Mouse (Mus musculus) intestine, embryonic 16.5 days (tissue): Measurements from ENCODE around the gene Arl10. TPM values are rescaled to one million over a fixed set of nuclear protein-coding genes. Genes with fewer than 3 reads are reported as not detected.

Experiments
- ATAC-seq: fragments of 200-750 bp; cut with Nextera tagmentation; 2 replicates; pipeline ENCODE4 v1.8.0; 2017; ENCODE audit warnings: moderate TSS enrichment, moderate library complexity
- H3K27ac ChIP-seq: fragments of 300-500 bp; sonication (generic); 2 replicates; pipeline ENCODE4 v1.5.1; 2014; ENCODE audit warnings: mild to moderate bottlenecking, low read length
- H3K27me3 ChIP-seq: fragments of 300-500 bp; sonication (generic); replicated peaks from 2 replicates; pipeline ENCODE4 v1.6.1; 2014; ENCODE audit warnings: low read length, control low read depth, mixed read lengths; ENCODE audit not compliant: control insufficient read depth, insufficient read depth
- H3K36me3 ChIP-seq: fragments of 300-500 bp; sonication (generic); 2 replicates; pipeline ENCODE4 v1.6.1; 2014; ENCODE audit warnings: low read length, control low read depth; ENCODE audit not compliant: control insufficient read depth, insufficient read depth
- H3K4me1 ChIP-seq: fragments of 300-500 bp; sonication (generic); 2 replicates; pipeline ENCODE4 v1.6.1; 2014; ENCODE audit warnings: low read length, control low read depth, mixed read lengths; ENCODE audit not compliant: control insufficient read depth, insufficient read depth
- H3K4me2 ChIP-seq: fragments of 300-500 bp; sonication (generic); 2 replicates; pipeline ENCODE4 v1.6.1; 2014; ENCODE audit warnings: low read depth, low read length, control low read depth
- H3K4me3 ChIP-seq: fragments of 300-500 bp; sonication (generic); 2 replicates; pipeline ENCODE4 v1.5.1; 2014; ENCODE audit warnings: mild to moderate bottlenecking, low read length
- H3K9ac ChIP-seq: fragments of 300-500 bp; sonication (generic); 2 replicates; pipeline ENCODE4 v1.6.1; 2014; ENCODE audit warnings: low read depth, low read length
- H3K9me3 ChIP-seq: fragments of 300-500 bp; sonication (generic); 2 replicates; pipeline ENCODE4 v1.6.1; 2016; ENCODE audit warnings: low read length, control low read depth; ENCODE audit not compliant: control insufficient read depth
- WGBS: fragments of 180-500 bp; shearing (Covaris S2); extraction: QIAGEN DNeasy Blood & Tissue Kit; methylation state at CpG from one replicate; pipeline ENCODE4 v1.1.7; 2014; 5-methylcytosine and 5-hydroxymethylcytosine counted together
- polyA plus RNA-seq: library from polyadenylated mRNA; unstranded; fragments of >200 nt; fragmentation: Nextera tagmentation; extraction: Ambion mirVana; gene quantifications from 2 replicates; pipeline ENCODE4 v1.2.1, GENCODE M21; 2015

The Arl10 gene
- polyA plus RNA-seq, 1 experiment from 2014 or later, result 21.5 TPM

DNA sequence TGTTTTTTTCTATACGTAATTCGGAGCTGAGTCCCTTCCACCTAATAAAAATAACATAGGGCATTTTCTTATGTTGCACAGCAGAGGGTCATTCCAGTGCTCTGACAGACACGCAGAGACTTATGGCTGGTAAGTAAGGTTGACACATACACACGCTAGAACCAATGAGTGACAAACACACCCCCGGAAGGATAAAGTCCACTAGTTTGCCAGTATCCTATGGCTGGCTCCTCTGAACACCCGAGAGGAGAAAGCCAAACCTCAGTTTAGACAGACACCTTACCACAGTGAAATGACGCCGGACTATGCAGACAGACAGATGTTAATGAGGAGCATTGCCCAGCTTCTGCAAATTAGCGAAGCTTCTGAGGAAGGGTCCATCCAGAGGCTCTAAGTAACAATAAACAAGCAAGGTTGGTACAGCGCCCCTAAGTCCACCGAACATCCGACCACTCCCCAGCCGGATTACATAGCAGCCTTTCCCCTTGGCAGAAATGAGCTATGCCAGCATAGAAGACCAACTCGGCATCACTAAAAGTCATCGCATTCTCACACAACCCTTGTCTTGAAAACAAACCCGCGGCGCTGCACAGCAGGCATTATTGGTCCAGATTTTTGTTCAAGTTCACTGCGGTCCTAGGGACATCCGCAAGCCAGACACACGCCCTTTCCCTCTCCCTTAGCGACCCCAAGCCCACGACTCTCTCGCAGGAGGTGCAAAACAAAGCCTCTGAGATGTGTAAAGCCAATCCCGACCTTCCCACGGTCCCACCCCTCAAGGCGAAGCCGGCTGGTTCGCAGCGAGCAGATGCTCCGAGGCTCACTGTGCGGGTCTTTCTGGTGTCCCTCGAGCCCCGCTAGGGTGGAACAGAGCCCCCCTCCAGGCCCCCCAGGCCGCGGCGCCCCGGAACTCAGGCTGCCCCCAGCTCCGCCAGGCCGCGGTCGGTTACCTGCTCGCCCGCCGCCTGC, 10.3 kb upstream of the Arl10 start:
- Histone ChIP-seq H3K4me1 (peaks cover 7% of the 10 kb centered on the region), H3K36me3 (peaks cover 14% of the 10 kb centered on the region; the same call in 1 of the 2 replicates), H3K9me3 (no peaks in the 10 kb centered on the region), H3K9ac (peak overlapping the region; percentile 97), H3K27ac (peak overlapping the region; percentile 58; the same call in 1 of the 2 replicates), H3K4me3 (peak overlapping the region; percentile 95), H3K4me2 (peak overlapping the region; percentile 80), H3K27me3 (no peaks in the 10 kb centered on the region)
- peak; percentile 61 for ATAC-seq
- 9% methylated on average over 45 of the region's 45 CpGs for WGBS

DNA sequence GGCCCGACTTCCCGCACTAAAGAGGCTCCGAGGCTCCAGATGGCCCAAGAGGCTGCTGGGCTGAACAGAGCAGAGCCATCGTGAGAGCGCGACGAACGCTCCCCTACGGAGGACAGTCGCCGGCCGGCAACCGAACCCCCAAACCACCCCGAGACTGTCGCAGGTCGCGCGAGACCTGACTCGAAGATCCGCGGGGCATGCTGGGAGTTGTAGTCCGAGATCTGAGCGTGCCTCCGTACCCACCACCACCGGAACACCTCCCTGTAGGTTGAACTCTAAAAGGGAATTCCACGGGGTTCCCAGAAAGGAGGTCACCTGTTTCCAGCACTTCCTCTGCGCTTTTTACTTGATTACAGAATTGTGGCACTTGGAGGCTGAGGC, 9.6 kb upstream of the Arl10 start, which contains the start of gene 4833439L19Rik:
Gene 4833439L19Rik, minus strand, starts transcription at position 235 of the 381 bp plus-strand sequence.
- Histone ChIP-seq H3K4me3 (peak within 1 kb of the TSS; percentile 95), H3K9ac (peak within 1 kb of the TSS; percentile 97), H3K36me3 (peaks cover 12% of the 10 kb centered on the region; the same call in 1 of the 2 replicates), H3K27ac (peak within 1 kb of the TSS; percentile 58), H3K9me3 (no peaks in the 10 kb centered on the region), H3K4me2 (peak within 1 kb of the TSS; percentile 80), H3K27me3 (no peaks in the 10 kb centered on the region), H3K4me1 (peaks cover 7% of the 10 kb centered on the region)
- ATAC-seq, result peak; percentile 95
- WGBS, result under 1% methylated on average over 27 of the region's 27 CpGs

DNA sequence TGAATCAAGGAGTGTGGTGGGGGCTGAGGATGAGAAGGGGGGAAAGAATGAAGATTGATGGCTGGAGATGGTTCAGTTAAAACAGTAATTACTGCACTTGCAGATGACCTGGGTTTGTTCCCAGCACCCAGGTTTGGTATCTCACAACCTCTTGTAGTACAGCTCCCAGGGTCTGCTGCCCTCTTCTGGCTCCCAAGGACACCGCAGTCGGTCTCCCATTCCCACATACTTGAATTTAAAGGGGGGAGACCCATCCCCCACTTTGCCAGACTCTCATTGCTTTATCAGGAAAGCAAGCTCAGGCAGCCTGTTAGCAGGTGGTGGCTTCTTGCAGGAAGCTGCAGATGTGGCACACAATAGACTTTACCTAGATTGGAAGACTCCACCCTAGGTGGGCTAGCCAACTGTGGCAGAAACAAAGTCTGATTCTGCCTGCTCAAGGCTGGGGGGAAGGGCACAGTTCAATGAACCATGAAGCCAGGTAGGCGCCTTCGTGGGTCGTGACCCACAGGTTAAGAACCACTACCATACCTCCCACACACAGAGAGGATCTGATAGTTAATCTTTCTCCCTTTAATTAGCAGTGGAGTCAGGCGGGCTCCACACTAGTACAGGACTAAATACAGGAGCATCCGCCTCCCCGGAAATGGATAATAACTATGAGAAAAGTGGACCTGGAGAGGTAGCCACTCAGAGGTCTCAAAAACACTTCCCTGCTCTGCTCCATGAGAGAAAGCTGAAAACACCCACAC, 9.0 kb upstream of the Arl10 start:
- Histone ChIP-seq H3K4me2 (peak overlapping the region; percentile 78), H3K9me3 (no peaks in the 10 kb centered on the region), H3K27ac (peak overlapping the region; percentile 53), H3K4me1 (peaks cover 7% of the 10 kb centered on the region), H3K36me3 (peaks cover 6% of the 10 kb centered on the region; the same call in 1 of the 2 replicates), H3K9ac (0 out of 2 replicates have a peak overlapping the region, but pooled peaks have one; percentile 31), H3K4me3 (peak overlapping the region; percentile 95), H3K27me3 (no peaks in the 10 kb centered on the region)
- 43% methylated on average over 8 of the region's 8 CpGs for WGBS
- ATAC-seq, result peak; percentile 63

DNA sequence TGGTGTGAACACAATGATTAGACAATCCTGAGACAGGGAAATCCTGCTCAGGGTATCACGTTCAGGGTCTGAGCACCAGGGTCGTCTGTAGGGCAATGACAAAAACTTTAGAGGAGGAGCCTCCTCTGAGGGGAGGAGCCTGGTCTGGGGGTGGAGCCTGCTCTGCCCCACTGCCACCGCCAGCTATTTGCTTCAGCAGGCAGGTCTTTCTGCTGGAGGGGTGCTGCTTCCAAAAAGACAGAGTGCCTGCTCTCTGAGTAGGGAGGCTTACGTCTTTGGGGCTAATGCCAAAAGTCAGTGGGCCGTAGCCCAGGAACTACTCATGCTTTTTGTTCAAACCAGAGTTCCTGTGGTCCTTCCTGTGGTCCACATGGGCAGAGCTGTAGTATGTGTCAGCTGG, 6.4 kb upstream of the Arl10 start:
- no peak overlapping the region for H3K27ac ChIP-seq
- ATAC-seq, result no peak
- H3K4me1 ChIP-seq, result peaks cover 7% of the 10 kb centered on the region
- no peaks in the 10 kb centered on the region for H3K36me3 ChIP-seq
- no peaks in the 10 kb centered on the region for H3K27me3 ChIP-seq
- H3K9ac ChIP-seq, result no peak overlapping the region
- no peaks in the 10 kb centered on the region for H3K9me3 ChIP-seq
- no peak overlapping the region for H3K4me2 ChIP-seq
- WGBS, result 55% methylated on average over 5 of the region's 5 CpGs
- no peak overlapping the region for H3K4me3 ChIP-seq

DNA sequence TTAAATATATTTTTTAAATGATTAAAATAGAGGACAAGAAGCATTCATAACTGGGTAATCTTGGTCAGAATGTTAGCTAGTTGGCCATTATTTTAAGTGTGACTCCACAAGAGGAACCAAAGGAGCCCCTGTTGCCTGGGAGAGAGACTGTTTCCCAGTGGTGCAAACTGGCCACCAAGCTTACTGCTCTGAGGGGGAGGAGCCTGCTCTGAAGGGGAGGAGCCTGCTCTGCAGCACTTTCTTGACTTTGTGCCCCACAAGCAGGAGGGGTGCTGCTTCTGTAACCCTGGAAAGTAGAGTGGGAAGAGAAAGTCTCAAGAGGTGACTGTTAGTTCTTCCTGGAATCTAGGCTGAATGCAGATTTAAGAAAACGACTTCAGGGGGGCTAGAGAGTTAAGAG, 5.5 kb upstream of the Arl10 start:
- H3K4me2 ChIP-seq, result no peak overlapping the region
- H3K36me3 ChIP-seq, result no peaks in the 10 kb centered on the region
- no peak overlapping the region for H3K27ac ChIP-seq
- no peaks in the 10 kb centered on the region for H3K9me3 ChIP-seq
- 41% methylated on average over 1 of the region's 1 CpGs for WGBS
- no peaks in the 10 kb centered on the region for H3K27me3 ChIP-seq
- no peak overlapping the region for H3K9ac ChIP-seq
- H3K4me3 ChIP-seq, result no peak overlapping the region
- peaks cover 3% of the 10 kb centered on the region for H3K4me1 ChIP-seq
- no peak for ATAC-seq

DNA sequence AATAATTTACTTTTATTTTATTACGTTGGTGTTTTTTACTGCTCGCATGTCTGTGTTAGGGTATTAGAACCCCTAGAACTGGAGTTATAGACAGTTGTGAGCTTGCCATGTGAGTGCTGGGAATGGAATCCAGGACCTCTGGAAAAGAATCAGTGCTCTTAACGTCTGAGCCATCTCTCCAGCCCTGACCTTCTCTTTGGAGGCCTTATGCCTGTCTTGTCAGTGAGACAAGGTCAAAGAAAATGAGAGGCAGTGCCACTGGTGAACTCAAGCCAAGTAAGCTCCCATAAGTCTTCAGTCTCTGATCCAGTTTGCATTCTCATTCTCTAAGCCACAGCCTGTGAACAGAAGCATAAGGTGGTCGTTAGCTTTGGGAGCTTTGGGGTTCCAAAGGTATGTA, 4.1 kb upstream of the Arl10 start:
- Histone ChIP-seq H3K9me3 (no peaks in the 10 kb centered on the region), H3K9ac (no peak overlapping the region), H3K4me1 (peaks cover 6% of the 10 kb centered on the region; the same call in 1 of the 2 replicates), H3K27ac (no peak overlapping the region), H3K4me2 (no peak overlapping the region), H3K4me3 (no peak overlapping the region), H3K27me3 (no peaks in the 10 kb centered on the region), H3K36me3 (no peaks in the 10 kb centered on the region)
- 79% methylated on average over 4 of the region's 4 CpGs for WGBS
- no peak for ATAC-seq

DNA sequence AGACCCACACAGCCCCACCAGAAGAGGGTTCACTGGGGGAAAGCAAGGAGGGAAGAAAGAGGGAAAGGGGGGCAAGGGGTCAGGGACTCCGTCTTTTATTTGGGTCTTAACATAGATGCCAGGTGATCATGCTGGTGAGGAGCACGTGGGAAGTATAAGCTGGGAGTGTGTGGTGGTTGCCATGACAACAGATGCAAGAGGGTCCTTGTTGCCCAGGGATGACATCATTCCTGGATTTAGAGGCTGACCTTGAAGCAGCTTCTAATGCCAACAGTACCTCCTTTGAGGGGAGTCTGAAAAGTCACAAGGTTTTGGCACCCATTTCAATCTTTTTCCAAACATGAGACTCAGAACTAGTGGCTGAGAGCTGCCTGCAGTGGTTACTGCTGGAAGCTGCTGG, 3.2 kb upstream of the Arl10 start:
- H3K9me3 ChIP-seq, result no peaks in the 10 kb centered on the region
- no peak overlapping the region for H3K27ac ChIP-seq
- WGBS, result 34% methylated on average over 2 of the region's 2 CpGs
- H3K9ac ChIP-seq, result no peak overlapping the region
- H3K27me3 ChIP-seq, result no peaks in the 10 kb centered on the region
- no peak overlapping the region for H3K4me2 ChIP-seq
- no peaks in the 10 kb centered on the region for H3K36me3 ChIP-seq
- ATAC-seq, result no peak
- H3K4me1 ChIP-seq, result peaks cover 12% of the 10 kb centered on the region
- no peak overlapping the region for H3K4me3 ChIP-seq

DNA sequence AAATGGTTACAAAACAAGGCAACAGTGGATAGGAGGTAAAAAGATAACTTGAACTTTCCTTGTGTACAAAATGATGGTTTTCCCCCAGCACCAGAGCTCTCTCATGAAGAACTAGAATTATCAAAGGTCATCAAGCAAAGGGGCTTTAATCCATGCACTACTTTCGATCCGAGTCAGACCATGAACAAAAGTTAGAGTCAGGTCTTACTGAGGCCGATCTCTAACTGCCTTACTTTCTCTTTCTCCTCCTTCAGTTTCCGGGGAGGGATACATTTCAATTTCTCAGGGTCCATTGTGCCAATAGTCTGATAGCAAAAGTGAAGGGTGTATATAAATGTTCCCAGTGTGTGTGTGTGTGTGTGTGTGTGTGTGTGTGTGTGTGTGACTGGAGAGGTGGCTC, 2.2 kb upstream of the Arl10 start:
- WGBS, result 77% methylated on average over 4 of the region's 4 CpGs
- no peaks in the 10 kb centered on the region for H3K27me3 ChIP-seq
- peaks cover 12% of the 10 kb centered on the region for H3K4me1 ChIP-seq
- no peaks in the 10 kb centered on the region for H3K36me3 ChIP-seq
- H3K9me3 ChIP-seq, result no peaks in the 10 kb centered on the region
- no peak overlapping the region for H3K9ac ChIP-seq
- H3K4me3 ChIP-seq, result no peak overlapping the region
- H3K27ac ChIP-seq, result no peak overlapping the region
- H3K4me2 ChIP-seq, result no peak overlapping the region
- no peak for ATAC-seq

DNA sequence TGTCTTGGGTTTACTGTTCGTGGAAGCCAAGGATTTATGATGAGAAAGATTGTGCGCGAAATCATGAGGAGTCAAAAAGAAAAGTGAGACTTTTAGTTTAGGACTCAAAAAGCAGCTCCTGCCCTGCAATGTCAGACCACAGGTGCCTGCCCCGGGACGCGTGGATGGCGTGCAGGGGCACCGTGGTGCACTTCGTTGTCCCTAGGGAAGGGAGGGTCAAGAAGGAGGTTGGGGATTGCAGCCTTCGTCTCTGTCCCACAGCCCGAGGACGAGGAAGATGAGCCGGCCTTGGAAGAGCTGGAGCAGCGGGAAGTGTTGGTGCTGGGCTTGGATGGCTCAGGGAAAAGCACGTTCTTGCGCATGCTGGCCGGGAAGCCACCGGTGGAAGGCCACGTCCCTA, 674 bp downstream of the Arl10 start:
- peak overlapping the region; percentile 98 for H3K4me3 ChIP-seq
- peak; percentile 32 for ATAC-seq

More for the DNA sequence above, 674 bp downstream of the Arl10 start:
- no peaks in the 10 kb centered on the region for H3K27me3 ChIP-seq
- peak overlapping the region; percentile 97 for H3K9ac ChIP-seq
- peaks cover under 1% of the 10 kb centered on the region; the same call in 1 of the 2 replicates for H3K36me3 ChIP-seq
- H3K27ac ChIP-seq, result peak overlapping the region; percentile 90
- WGBS, result 2% methylated on average over 19 of the region's 19 CpGs
- H3K4me2 ChIP-seq, result peak overlapping the region; percentile 90
- H3K4me1 ChIP-seq, result peaks cover 12% of the 10 kb centered on the region
- H3K9me3 ChIP-seq, result no peaks in the 10 kb centered on the region
